In genomic region chr11:79125775-79126174, GRCm38 (mm10) we compare ENCODE assay signal across 16 mouse cellular contexts. TPM values are rescaled to one million over a fixed set of nuclear protein-coding genes. Genes with fewer than 3 reads are reported as not detected.
DNase-seq lines count a peak whose midpoint lies in the region; ATAC-seq lines count a peak whose summit lies in the region.
"Had no signal": no experiment of that assay in that cellular context is flagged by ENCODE, and none has a peak within 500 bp of the region (broad histone marks: within the 10 kb centered on the region; RNA-seq: fewer than 3 reads in every experiment).

No protein-coding gene starts in this region.

- DNase-seq in spleen, adult 12 weeks (ENCODE audit: low spot score): peak; percentile 17
- no peak for DNase-seq in spleen, postnatal 10 days (ENCODE audit: low spot score in 2 of 2)
- DNase-seq in naive thymus-derived CD4-positive, alpha-beta T cell, adult 2 months (ENCODE audit: low read depth): peak; percentile 40
- DNase-seq in retina, postnatal 1 day: no peak
- DNase-seq in lung, postnatal 10 days: no peak
- DNase-seq in adrenal gland, adult 8-10 months: no peak
- DNase-seq: cerebellum, postnatal 14 days; forebrain, postnatal 0 days; gastrocnemius, postnatal 14 days; kidney, postnatal 14 days; left cerebral cortex, postnatal 4 days; midbrain, embryonic 14.5 days; right cerebral cortex, postnatal 25 days had no signal

- ATAC-seq in common myeloid progenitor, adult 5-6 weeks (replicated peaks; ENCODE audit: low read depth, poor library complexity, severe bottlenecking): peak; percentile 49
- ATAC-seq: forebrain, postnatal 0 days; intestine, postnatal 0 days; Patski had no signal

RNA-seq across cellular contexts. Expression of gene Ksr1, which starts 20.4 kb away (rescaled TPM):
- 7.4 and 7.9 TPM in 2 replicates for total RNA-seq in common myeloid progenitor, adult 5-6 weeks (2017)
- total RNA-seq in adrenal gland, adult 8-10 months (2022): 10 to 100 TPM; 10.2 to 19.2 (median 14.3) TPM

Comparison
In these comparisons a context has a peak if more than half of its experiments do, and no peak if none do; other contexts are left out.
1. DNase-seq: peak in spleen, adult 12 weeks (single experiment) and naive thymus-derived CD4-positive, alpha-beta T cell, adult 2 months (single experiment); none in spleen, postnatal 10 days (0 of 2), retina, postnatal 1 day (single experiment), lung, postnatal 10 days (single experiment) and adrenal gland, adult 8-10 months (single experiment).